13 mouse cellular contexts compared by ENCODE assay signal in the genomic region with DNA sequence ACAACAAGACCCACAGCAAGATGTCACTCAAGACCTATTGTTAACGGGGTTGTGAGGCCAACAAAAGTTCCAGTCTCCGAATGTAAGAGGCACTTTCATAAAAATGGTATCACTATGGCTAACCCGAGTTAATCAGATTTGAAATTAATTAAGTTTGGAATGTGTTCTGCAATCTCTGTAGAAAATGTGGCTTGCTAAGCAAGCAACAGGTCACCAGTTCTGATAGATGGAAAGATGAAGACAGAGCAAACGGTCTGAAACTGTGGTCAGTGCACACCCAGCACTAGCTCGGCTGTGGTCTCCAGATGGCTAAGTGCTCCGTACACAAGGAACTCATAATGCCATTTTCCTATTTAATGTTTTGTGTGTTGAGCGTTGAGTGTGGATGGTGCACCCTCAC. TPM values are rescaled to one million over a fixed set of nuclear protein-coding genes. Genes with fewer than 3 reads are reported as not detected.
"Had no signal": no experiment of that assay in that cellular context is flagged by ENCODE, and none has a peak within 500 bp of the region (broad histone marks: within the 10 kb centered on the region; RNA-seq: fewer than 3 reads in every experiment).

No protein-coding gene starts in this region.

- ATAC-seq: intestine, embryonic 16.5 days had no signal

- H3K27ac ChIP-seq: limb, embryonic 13.5 days; liver, embryonic 14.5 days; lung, embryonic 15.5 days; macrophage; midbrain, embryonic 12.5 days had no signal

- H3K9ac ChIP-seq: limb, embryonic 13.5 days; liver, embryonic 14.5 days; lung, embryonic 15.5 days; midbrain, embryonic 12.5 days had no signal

- H3K9me3 ChIP-seq: limb, embryonic 13.5 days; lung, embryonic 15.5 days; midbrain, embryonic 12.5 days had no signal

- DNase-seq: left cerebral cortex, postnatal 4 days; lung, postnatal 14 days; right cerebral cortex, adult 18-20 months; right cerebral cortex, postnatal 25 days; thymus, postnatal 36 days had no signal

- H3K36me3 ChIP-seq: limb, embryonic 13.5 days; lung, embryonic 15.5 days; midbrain, embryonic 12.5 days had no signal

- H3K4me3 ChIP-seq: limb, embryonic 13.5 days; lung, embryonic 15.5 days; megakaryocyte, embryonic 14.5 days; midbrain, embryonic 12.5 days had no signal

- H3K4me2 ChIP-seq: limb, embryonic 13.5 days; lung, embryonic 15.5 days; midbrain, embryonic 12.5 days had no signal

RNA-seq across cellular contexts. Expression of a gene that starts 7.8 kb away (rescaled TPM):
- polyA plus RNA-seq: neural tube, embryonic 14.5 days had no signal
